Mouse (Mus musculus) small intestine, adult 2 months (tissue): Measurements from ENCODE around the gene Ipo11. TPM values are rescaled to one million over a fixed set of nuclear protein-coding genes. Genes with fewer than 3 reads are reported as not detected.

Experiments used
- H3K27ac ChIP-seq: fragments of 200-500 bp; 2 replicates; pipeline ENCODE4 v1.5.1; 2012; ENCODE audit warnings: low read depth, low read length, control low read depth, inconsistent platforms; ENCODE audit not compliant: insufficient read depth
- H3K27me3 ChIP-seq: fragments of 200-500 bp; 2 replicates; pipeline ENCODE4 v1.6.1; 2012; ENCODE audit warnings: mild to moderate bottlenecking, moderate library complexity, low read length, inconsistent platforms; ENCODE audit not compliant: control insufficient read depth, insufficient read depth
- H3K36me3 ChIP-seq: fragments of 200-500 bp; 2 replicates; pipeline ENCODE4 v1.6.1; 2012; ENCODE audit warnings: mild to moderate bottlenecking, low read length, control low read depth, inconsistent platforms; ENCODE audit not compliant: control insufficient read depth, insufficient read depth
- H3K4me1 ChIP-seq: fragments of 200-500 bp; 2 replicates; pipeline ENCODE4 v1.6.1; 2012; ENCODE audit warnings: low read length, inconsistent platforms, mixed read lengths; ENCODE audit not compliant: control insufficient read depth, insufficient read depth, insufficient read length
- H3K4me3 ChIP-seq: fragments of 200-500 bp; 2 replicates; pipeline ENCODE4 v1.5.1; 2012; ENCODE audit warnings: low read depth, mild to moderate bottlenecking, control low read depth, inconsistent platforms, low read length, moderate library complexity
- CTCF ChIP-seq: fragments of 200-500 bp; IDR thresholded peaks from 2 replicates; pipeline ENCODE4 v1.5.1; 2012; ENCODE audit warnings: low read depth, mild to moderate bottlenecking, control low read depth, inconsistent platforms, low read length, moderate library complexity, mixed read lengths; ENCODE audit not compliant: insufficient replicate concordance, insufficient read length; ENCODE audit errors: extremely low read depth
- POLR2A ChIP-seq: fragments of 200-500 bp; IDR thresholded peaks from 2 replicates; pipeline ENCODE4 v1.6.1; 2012; ENCODE audit warnings: low read depth, mild to moderate bottlenecking, control low read depth, inconsistent platforms, low read length, moderate library complexity
- WGBS: fragments of 180-500 bp; shearing (Covaris S2); methylation state at CpG from one replicate; pipeline ENCODE4 v1.1.7; 2018; 5-methylcytosine and 5-hydroxymethylcytosine counted together
- polyA plus RNA-seq: library from polyadenylated mRNA; depleted of rRNA; stranded (reverse); fragments of >200 nt; gene quantifications from 2 replicates; pipeline ENCODE4 v1.2.3, GENCODE M21; 2012

Ipo11 gene
- polyA plus RNA-seq, 1 experiment, result 5.6 TPM

DNA sequence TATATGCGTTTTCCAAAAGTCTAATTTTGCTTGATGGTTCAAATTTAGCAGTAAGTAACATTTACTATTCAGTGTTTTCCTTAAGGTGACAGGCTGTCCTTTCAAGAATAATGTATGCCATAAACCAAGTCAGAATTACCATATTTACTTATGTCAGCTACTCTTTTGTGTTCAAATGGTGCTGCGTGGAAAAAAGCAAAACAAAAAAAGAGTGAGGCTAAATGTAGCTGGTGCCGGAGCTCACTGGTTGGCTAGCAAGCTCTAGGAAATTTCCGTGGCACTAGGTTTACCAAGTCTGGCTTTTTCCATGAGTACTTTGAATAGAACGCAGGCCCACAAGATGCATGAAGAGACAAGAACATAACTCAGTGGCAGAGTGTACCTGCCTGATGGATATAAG, 131.6 kb downstream of the Ipo11 start:
- 0 out of 2 replicates have a peak, but pooled peaks cover 4% of the 10 kb centered on the region for H3K36me3 ChIP-seq
- WGBS, result 97% methylated on average over 5 of the region's 5 CpGs
- H3K27me3 ChIP-seq, result no peaks in the 10 kb centered on the region
- H3K27ac ChIP-seq, result no peak overlapping the region
- H3K4me3 ChIP-seq, result no peak overlapping the region
- no peaks in the 10 kb centered on the region for H3K4me1 ChIP-seq
- TF ChIP-seq CTCF, result no peak
- no peak for TF ChIP-seq POLR2A

DNA sequence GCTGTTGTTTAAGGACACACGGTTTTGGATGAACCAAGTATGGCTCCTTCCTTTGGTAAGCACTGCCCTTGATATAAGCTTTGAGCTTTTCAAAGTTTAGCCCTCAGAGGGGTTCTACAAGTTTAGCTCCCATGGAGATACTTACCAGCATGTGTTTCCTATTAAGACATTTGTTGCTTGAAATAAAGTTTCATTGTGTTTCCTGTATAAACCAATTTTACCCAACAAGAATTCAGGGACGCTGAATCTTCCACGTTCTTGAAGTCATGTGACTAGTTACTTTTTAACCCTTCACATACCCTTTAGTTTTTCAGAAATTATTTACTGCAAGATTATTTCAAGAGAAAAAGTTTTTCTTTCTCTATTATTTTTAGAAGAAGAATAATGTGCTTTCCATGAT, 138.7 kb downstream of the Ipo11 start:
- no peak for TF ChIP-seq POLR2A
- no peak for TF ChIP-seq CTCF

GRCm38 (mm10) chr13:106788817-106789216, 147.9 kb downstream of the Ipo11 start:
- no peak overlapping the region for H3K4me3 ChIP-seq
- TF ChIP-seq POLR2A, result no peak
- TF ChIP-seq CTCF, result no peak
- no peak overlapping the region for H3K27ac ChIP-seq
- no peaks in the 10 kb centered on the region for H3K27me3 ChIP-seq
- H3K4me1 ChIP-seq, result no peaks in the 10 kb centered on the region
- H3K36me3 ChIP-seq, result peaks cover 4% of the 10 kb centered on the region
- WGBS, result 90% methylated on average over 7 of the region's 7 CpGs

More for the DNA sequence above, 138.7 kb downstream of the Ipo11 start:
- H3K27me3 ChIP-seq, result no peaks in the 10 kb centered on the region
- peaks cover 17% of the 10 kb centered on the region for H3K36me3 ChIP-seq
- no peak overlapping the region for H3K27ac ChIP-seq
- 52% methylated on average over 3 of the region's 3 CpGs for WGBS
- no peaks in the 10 kb centered on the region for H3K4me1 ChIP-seq
- H3K4me3 ChIP-seq, result no peak overlapping the region

DNA sequence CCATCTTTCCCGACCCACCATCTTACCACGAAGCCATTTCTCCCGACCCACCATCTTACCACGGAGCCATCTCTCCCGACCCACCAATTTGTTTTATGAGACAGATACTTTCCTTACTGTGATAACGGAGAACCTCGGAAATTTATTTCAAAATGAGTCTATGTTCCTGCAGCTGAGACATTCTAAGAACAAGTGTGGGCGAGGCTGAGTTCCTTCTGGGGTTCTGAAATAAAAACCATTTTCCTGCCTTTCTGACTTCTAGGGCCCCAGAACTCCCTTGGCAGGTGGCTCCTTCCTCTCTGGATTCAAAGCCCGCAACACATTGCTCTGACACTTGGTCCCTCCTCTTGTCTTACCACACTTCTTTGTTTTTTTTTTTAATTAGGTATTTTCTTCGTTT, 168.0 kb downstream of the Ipo11 start:
- Histone ChIP-seq H3K27me3 (no peaks in the 10 kb centered on the region), H3K4me1 (no peaks in the 10 kb centered on the region), H3K4me3 (no peak overlapping the region), H3K36me3 (no peaks in the 10 kb centered on the region), H3K27ac (no peak overlapping the region)
- WGBS, result 83% methylated on average over 10 of the region's 10 CpGs
- TF ChIP-seq CTCF, result no peak
- no peak for TF ChIP-seq POLR2A

DNA sequence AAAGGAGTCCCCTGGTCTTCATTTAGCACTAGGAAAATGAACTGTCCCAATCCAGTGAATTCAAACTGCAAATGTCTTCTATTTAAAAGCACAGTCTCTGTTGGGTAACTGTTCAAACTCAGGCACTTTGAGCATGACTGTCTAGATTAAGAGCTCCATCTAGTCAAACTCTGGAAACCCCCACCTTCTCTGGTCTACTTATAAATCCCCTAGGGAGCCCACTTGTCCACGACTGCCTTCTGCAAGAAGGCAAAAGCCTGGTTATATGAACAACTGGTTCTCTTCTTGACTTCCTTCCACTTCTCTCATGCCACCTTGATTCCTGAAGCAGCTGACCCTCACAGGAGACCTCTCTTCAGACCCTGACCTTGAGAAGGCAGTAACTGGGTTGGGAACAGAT, 174.1 kb downstream of the Ipo11 start:
- H3K4me3 ChIP-seq, result no peak overlapping the region
- H3K4me1 ChIP-seq, result peaks cover 4% of the 10 kb centered on the region; the same call in 1 of the 2 replicates
- H3K36me3 ChIP-seq, result no peaks in the 10 kb centered on the region
- H3K27ac ChIP-seq, result no peak overlapping the region
- no peaks in the 10 kb centered on the region for H3K27me3 ChIP-seq
- TF ChIP-seq POLR2A (no peak), CTCF (no peak)
- 56% methylated on average over 1 of the region's 1 CpGs for WGBS

DNA sequence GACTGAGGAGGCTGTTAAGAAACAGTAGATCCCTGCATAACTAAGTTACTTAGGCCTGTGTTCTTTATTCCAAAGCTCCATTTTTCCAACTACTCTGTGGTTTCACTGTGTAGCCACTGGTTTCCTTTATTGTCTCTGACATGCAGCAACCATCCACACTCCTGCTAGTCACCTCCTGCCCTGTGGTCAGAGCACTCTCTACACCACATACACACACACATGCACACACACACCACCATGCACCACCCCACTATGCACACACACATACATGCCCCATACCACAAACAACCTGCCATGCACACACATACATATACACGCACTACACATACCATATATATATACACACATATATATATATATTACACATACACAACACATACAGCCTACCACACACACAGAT, 175.1 kb downstream of the Ipo11 start:
- peaks cover 4% of the 10 kb centered on the region; the same call in 1 of the 2 replicates for H3K4me1 ChIP-seq
- TF ChIP-seq CTCF (no peak), POLR2A (no peak)
- H3K27me3 ChIP-seq, result no peaks in the 10 kb centered on the region
- no peak overlapping the region for H3K27ac ChIP-seq
- no peak overlapping the region for H3K4me3 ChIP-seq
- H3K36me3 ChIP-seq, result no peaks in the 10 kb centered on the region
- WGBS, result 90% methylated on average over 1 of the region's 1 CpGs

DNA sequence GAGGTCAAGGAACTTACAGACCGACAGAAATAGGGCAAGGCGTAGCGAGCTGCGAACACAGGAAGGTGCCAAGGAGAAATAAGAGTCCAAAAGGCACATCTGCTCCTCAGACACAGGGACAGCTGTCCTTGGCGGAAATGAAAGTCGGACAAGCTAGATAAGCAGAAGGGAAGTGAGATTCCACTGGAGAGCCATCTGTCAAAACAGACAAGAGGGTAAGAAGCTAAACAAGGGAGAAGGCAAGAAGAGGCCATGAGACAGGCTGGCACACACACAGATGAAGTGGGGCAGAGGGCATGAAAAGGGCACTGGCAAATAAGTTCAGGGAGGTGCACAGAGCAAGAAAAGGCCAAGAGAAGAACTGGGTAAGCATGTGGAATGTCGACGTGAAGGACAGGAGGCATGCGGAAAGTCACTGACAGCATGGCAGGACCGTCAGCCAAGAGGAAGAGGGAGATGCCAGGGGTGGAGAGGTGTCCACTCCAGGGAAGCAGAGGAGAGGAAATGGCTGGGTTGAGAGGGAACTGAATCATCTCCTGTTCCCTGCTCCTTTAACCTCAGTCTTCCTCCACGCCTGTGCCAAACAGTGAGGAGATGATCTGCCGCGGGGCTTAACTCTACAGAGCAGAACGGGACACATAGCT, 176.4 kb downstream of the Ipo11 start:
- no peak for TF ChIP-seq POLR2A
- no peak for TF ChIP-seq CTCF
- Histone ChIP-seq H3K36me3 (no peaks in the 10 kb centered on the region), H3K27ac (no peak overlapping the region), H3K27me3 (no peaks in the 10 kb centered on the region), H3K4me1 (peaks cover 4% of the 10 kb centered on the region; the same call in 1 of the 2 replicates), H3K4me3 (no peak overlapping the region)
- WGBS, result 23% methylated on average over 14 of the region's 14 CpGs

- WGBS, result 71% methylated on average over 5 of the region's 5 CpGs
- H3K27me3 ChIP-seq, result no peaks in the 10 kb centered on the region
- peaks cover 4% of the 10 kb centered on the region; the same call in 1 of the 2 replicates for H3K4me1 ChIP-seq
- TF ChIP-seq POLR2A (no peak), CTCF (no peak)
- no peaks in the 10 kb centered on the region for H3K36me3 ChIP-seq
- H3K4me3 ChIP-seq, result no peak overlapping the region
- H3K27ac ChIP-seq, result no peak overlapping the region
These were observed 180.9 kb downstream of the Ipo11 start for GRCm38 (mm10) chr13:106755892-106756291.
